Mouse (Mus musculus): Measurements from ENCODE around the gene Gm10376. TPM values are rescaled to one million over a fixed set of nuclear protein-coding genes. Genes with fewer than 3 reads are reported as not detected.

Gene Gm10376
- polyA plus RNA-seq (2014; fragmentation: Illumina TruSeq; extraction: RNeasy Lipid Tissue Mini Kit (QIAGEN cat#74804)), result not detected

DNA sequence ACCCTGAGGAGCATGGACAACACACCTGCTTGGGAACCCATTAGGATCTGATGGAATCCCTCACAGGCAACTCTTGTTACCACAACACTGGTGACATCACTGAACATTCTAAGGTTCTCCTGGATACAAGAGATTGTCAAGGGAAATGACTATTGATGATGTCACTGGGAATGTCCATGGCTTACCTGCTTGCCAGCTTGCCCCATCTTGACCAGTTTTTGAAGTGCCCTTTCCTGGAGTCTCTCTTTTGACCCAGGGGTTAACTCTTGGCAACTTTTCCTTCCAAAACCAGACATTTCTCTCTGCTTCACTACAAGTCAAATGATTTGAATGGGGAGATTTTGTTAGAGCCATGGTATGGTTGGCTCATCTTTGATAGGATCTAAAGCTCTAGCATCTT is at the start of gene Gm10376:
Gene Gm10376, minus strand, starts transcription at position 101 of the 400 bp plus-strand sequence.

GRCm38 (mm10) chr14:42993524-42993923 is 21.9 kb downstream of the Gm10376 start, which contains the start of gene Gm8082:
TSS of gene Gm8082 (minus strand) at chr14:42993624.

Other genes with a start within 250 kb of the Gm10376 start
- gene Gm3015, start 246.8 kb downstream of the Gm10376 start, polyA plus RNA-seq (2014; fragmentation: Illumina TruSeq; extraction: RNeasy Lipid Tissue Mini Kit (QIAGEN cat#74804)), result not detected
- not detected for gene Gm10377, start 217.6 kb downstream of the Gm10376 start, polyA plus RNA-seq (2014; fragmentation: Illumina TruSeq; extraction: RNeasy Lipid Tissue Mini Kit (QIAGEN cat#74804))
- not detected for gene Gm21977, start 162.2 kb downstream of the Gm10376 start, polyA plus RNA-seq (2014; fragmentation: Illumina TruSeq; extraction: RNeasy Lipid Tissue Mini Kit (QIAGEN cat#74804))
- not detected for gene Gm8082, start 22.0 kb downstream of the Gm10376 start, polyA plus RNA-seq (2014; fragmentation: Illumina TruSeq; extraction: RNeasy Lipid Tissue Mini Kit (QIAGEN cat#74804))
- not detected for gene Gm8094, start 61.0 kb upstream of the Gm10376 start, polyA plus RNA-seq (2014; fragmentation: Illumina TruSeq; extraction: RNeasy Lipid Tissue Mini Kit (QIAGEN cat#74804))
- gene Gm8104, start 85.0 kb upstream of the Gm10376 start, polyA plus RNA-seq (2014; fragmentation: Illumina TruSeq; extraction: RNeasy Lipid Tissue Mini Kit (QIAGEN cat#74804)), result not detected
- gene Gm7233, start 164.2 kb upstream of the Gm10376 start, polyA plus RNA-seq (2014; fragmentation: Illumina TruSeq; extraction: RNeasy Lipid Tissue Mini Kit (QIAGEN cat#74804)), result not detected
- gene Gm8122, start 219.7 kb upstream of the Gm10376 start, polyA plus RNA-seq (2014; fragmentation: Illumina TruSeq; extraction: RNeasy Lipid Tissue Mini Kit (QIAGEN cat#74804)), result not detected
- not detected for gene Gm8126, start 243.0 kb upstream of the Gm10376 start, polyA plus RNA-seq (2014; fragmentation: Illumina TruSeq; extraction: RNeasy Lipid Tissue Mini Kit (QIAGEN cat#74804))